Mouse (Mus musculus) liver, adult 2 months (tissue): ENCODE results near the gene Cdk9.

Experiments used
- CTCF ChIP-seq: fragments of 200-500 bp; IDR thresholded peaks from 2 replicates; pipeline ENCODE4 v1.5.1; 2011; ENCODE audit warnings: low read depth, low read length, control low read depth
- POLR2A ChIP-seq: fragments of 200-500 bp; IDR thresholded peaks from 2 replicates; pipeline ENCODE4 v1.6.1; 2011; ENCODE audit warnings: low read length, control low read depth; ENCODE audit not compliant: insufficient read depth; ENCODE audit errors: extremely low read depth

GRCm38 (mm10) chr2:32668176-32668575 lies 44.7 kb downstream of the Cdk9 start:
- TF ChIP-seq CTCF (no peak), POLR2A (no peak)
